Mouse (Mus musculus): ENCODE data around the gene Farp1. TPM values are rescaled to one million over a fixed set of nuclear protein-coding genes. Genes with fewer than 3 reads are reported as not detected.

The Farp1 gene
- polyA plus RNA-seq, 1 experiment from 2014 or later = 29.1 TPM

DNA sequence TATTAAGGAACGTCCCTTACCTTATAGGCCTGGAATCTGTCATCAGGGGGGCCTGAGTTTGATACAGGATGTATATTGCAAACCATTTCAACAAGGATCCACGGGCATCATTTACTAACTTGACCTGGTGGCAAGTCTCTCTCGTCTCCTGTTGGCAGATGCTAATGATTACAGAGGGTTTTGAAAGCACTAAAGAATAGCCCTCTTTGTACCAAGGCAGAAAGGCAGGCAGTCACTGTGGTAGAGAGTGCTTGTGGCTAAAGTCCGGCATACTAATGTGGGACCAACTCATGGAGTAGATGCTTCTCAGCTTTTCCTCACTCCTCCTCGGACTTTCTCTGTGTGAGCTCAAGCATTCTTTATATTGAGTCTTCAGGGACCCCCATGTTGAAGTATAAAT lies 115.0 kb downstream of the Farp1 start:
- Histone ChIP-seq H3K27me3 (no peaks in the 10 kb centered on the region), H3K4me2 (no peak overlapping the region), H3K4me1 (peaks cover 54% of the 10 kb centered on the region), H3K27ac (no peak overlapping the region), H3K9ac (no peak overlapping the region), H3K9me3 (no peaks in the 10 kb centered on the region), H3K36me3 (no peaks in the 10 kb centered on the region; the same call in 1 of the 2 replicates), H3K4me3 (no peak overlapping the region)
- ATAC-seq (ENCODE audit: insufficient number of reproducible peaks, low FRiP score, low TSS enrichment, low read depth) = no peak
- 70% methylated on average over 5 of the region's 5 CpGs for WGBS

DNA sequence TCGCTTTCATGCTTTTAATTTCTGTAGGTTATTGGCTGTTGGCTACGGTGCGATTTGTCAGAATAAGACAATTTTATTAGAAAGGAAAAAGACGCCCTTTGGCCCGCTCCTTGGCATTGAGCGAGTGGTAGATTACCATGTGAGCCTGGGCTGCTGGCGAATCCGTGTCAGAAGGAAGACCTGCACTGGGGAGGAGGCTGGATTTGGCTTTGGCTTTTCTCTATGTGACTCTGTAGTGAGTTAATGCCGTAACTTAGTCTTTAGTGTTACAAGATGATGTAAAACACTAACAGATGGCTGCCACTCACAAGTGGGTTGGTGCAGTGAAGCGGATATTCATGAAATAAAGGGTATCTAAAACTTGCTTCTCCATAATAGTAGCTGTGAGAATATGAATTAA lies 116.8 kb downstream of the Farp1 start:
- Histone ChIP-seq H3K9ac (no peak overlapping the region), H3K27ac (peak overlapping the region; percentile 60), H3K4me2 (no peak overlapping the region; the same call in 1 of the 2 replicates), H3K4me3 (no peak overlapping the region), H3K36me3 (no peaks in the 10 kb centered on the region; the same call in 1 of the 2 replicates), H3K4me1 (peaks cover 44% of the 10 kb centered on the region), H3K9me3 (no peaks in the 10 kb centered on the region), H3K27me3 (no peaks in the 10 kb centered on the region)
- WGBS = 54% methylated on average over 10 of the region's 10 CpGs
- ATAC-seq (ENCODE audit: insufficient number of reproducible peaks, low FRiP score, low TSS enrichment, low read depth) = no peak

DNA sequence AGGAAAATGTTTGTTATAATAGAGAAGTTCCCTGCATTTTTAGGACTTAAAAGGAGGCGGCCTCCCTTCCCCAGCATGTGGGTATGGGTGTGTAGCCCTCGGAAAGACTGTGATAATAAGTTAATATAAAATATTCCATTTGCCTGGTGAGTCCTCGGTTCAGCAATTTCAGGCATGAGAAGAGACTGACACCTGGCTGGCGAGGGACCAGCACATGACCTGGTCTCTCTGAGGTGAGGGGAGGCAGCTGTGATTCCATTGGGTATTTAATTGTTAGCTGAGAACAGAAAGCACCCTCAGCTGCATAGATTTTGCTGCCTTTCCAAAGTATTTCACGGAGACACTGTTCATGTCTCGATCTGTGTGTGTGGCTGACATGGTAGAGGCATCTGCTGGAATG lies 117.8 kb downstream of the Farp1 start:
- Histone ChIP-seq H3K4me3 (no peak overlapping the region), H3K9me3 (no peaks in the 10 kb centered on the region), H3K4me2 (no peak overlapping the region), H3K36me3 (no peaks in the 10 kb centered on the region; the same call in 1 of the 2 replicates), H3K27ac (no peak overlapping the region), H3K27me3 (no peaks in the 10 kb centered on the region), H3K9ac (no peak overlapping the region), H3K4me1 (peaks cover 43% of the 10 kb centered on the region)
- ATAC-seq (ENCODE audit: insufficient number of reproducible peaks, low FRiP score, low TSS enrichment, low read depth) = no peak
- 56% methylated on average over 6 of the region's 6 CpGs for WGBS

DNA sequence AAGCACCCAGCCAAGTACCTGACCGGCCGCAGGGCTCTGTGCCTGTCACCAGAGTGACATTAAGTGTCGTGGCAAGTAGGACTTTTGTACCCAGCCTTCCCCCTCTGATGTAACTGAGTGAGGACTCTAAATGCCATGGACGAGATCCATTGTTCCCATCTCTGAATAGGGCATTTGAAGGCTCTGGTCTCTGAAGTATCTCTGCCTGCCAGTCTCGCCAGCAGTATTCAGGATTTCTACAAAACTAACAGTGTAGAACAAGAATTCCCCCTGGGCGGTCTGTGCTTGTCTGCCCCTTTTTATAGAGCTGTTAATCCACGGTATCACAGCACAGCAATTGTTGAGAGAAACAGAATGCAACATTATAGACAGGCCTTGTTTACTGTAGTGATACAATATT lies 118.3 kb downstream of the Farp1 start:
- H3K4me1 ChIP-seq = peaks cover 39% of the 10 kb centered on the region
- no peak overlapping the region for H3K4me2 ChIP-seq
- H3K4me3 ChIP-seq = no peak overlapping the region
- 53% methylated on average over 7 of the region's 7 CpGs for WGBS
- no peaks in the 10 kb centered on the region; the same call in 1 of the 2 replicates for H3K36me3 ChIP-seq
- H3K27ac ChIP-seq = no peak overlapping the region
- no peak overlapping the region for H3K9ac ChIP-seq
- H3K27me3 ChIP-seq = no peaks in the 10 kb centered on the region
- no peaks in the 10 kb centered on the region for H3K9me3 ChIP-seq
- ATAC-seq (ENCODE audit: insufficient number of reproducible peaks, low FRiP score, low TSS enrichment, low read depth) = no peak

DNA sequence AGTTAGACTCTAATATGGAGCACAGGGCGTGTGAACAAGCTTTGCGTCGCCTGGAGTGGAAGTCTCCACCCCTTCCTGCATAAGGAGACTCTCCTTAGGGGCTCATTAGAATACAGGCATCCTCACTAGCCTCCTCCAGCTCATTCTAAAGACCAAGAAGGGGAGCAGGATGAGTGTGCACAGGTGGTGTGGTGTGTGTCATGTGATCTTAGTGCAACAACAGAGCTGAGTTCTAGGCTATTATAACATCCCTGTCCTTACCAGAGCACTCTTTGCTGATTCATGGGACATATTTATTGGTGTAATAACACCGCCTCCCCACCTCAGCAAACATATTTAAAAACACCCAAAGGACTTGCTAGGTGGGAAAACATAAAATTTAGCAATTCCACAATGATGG lies 120.2 kb downstream of the Farp1 start:
- Histone ChIP-seq H3K9ac (no peak overlapping the region), H3K27me3 (no peaks in the 10 kb centered on the region), H3K27ac (no peak overlapping the region), H3K4me3 (no peak overlapping the region), H3K9me3 (no peaks in the 10 kb centered on the region), H3K36me3 (no peaks in the 10 kb centered on the region), H3K4me2 (no peak overlapping the region), H3K4me1 (peaks cover 43% of the 10 kb centered on the region)
- 57% methylated on average over 4 of the region's 4 CpGs for WGBS
- no peak for ATAC-seq (ENCODE audit: insufficient number of reproducible peaks, low FRiP score, low TSS enrichment, low read depth)

DNA sequence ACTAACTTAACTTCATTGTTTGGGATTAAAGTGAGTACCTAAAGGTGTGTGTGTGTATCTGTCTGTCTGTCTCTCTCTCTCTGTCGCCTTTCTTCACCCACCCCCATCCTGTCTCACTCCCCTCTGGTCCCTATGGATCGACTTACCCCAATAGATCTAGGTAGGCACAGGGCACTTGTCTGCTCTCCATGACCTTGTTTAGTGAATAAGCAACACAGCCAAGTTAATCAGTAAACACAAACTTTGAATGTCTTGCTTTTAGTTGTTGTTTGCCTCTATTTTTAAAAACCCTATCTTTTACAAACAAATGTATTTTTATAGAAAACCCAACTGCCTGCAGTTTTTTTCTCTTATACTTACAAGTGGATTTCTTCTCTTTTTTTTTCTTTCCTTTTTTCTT lies 123.6 kb downstream of the Farp1 start:
- WGBS = 82% methylated on average over 2 of the region's 2 CpGs

DNA sequence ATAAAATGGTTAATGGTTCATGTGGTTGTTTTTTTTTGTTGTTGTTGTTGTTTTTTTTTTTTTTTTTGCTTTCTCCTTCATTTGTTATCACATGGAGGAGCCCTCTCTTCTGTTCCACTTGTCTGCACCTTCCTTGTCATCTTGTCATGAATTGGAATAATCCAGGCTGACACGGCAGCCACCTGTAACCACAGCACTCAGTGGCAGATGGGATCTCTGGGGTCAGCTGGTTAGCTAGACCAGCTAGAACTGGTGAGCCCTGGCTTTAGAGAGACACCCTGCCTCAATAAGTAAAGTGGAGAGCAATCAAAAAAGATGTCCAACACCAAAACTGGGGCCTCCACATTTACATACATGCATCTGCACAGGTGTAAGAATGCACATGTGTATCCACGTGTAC lies 127.8 kb downstream of the Farp1 start:
- no peak overlapping the region for H3K4me2 ChIP-seq
- no peak for ATAC-seq (ENCODE audit: insufficient number of reproducible peaks, low FRiP score, low TSS enrichment, low read depth)

More for the DNA sequence above, 123.6 kb downstream of the Farp1 start:
- Histone ChIP-seq H3K4me3 (no peak overlapping the region), H3K9ac (no peak overlapping the region), H3K4me2 (no peak overlapping the region), H3K27ac (no peak overlapping the region), H3K9me3 (no peaks in the 10 kb centered on the region), H3K36me3 (no peaks in the 10 kb centered on the region), H3K27me3 (no peaks in the 10 kb centered on the region), H3K4me1 (peaks cover 14% of the 10 kb centered on the region)
- ATAC-seq (ENCODE audit: insufficient number of reproducible peaks, low FRiP score, low TSS enrichment, low read depth) = no peak

DNA sequence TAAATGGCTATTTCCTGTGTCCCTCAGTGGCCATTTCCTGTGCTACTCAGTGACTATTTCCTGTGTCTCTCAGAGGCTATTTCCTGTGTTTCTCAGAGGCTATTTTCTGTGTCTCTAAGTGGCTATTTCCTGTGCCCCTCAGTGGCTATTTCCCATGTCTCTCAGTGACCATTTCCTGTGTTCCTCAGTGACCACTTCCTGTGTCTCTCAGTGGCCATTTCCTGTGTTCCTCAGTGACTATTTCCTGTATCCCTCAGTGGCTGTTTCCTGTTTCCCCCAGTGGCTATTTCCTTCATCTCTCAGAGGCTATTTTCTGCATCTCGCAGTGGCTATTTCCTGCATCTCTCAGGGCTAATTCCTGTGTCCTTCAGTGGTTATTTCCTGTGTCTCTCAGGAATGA lies 129.9 kb downstream of the Farp1 start:
- H3K9me3 ChIP-seq = no peaks in the 10 kb centered on the region
- no peak overlapping the region for H3K4me3 ChIP-seq
- 90% methylated on average over 1 of the region's 1 CpGs for WGBS
- H3K27me3 ChIP-seq = no peaks in the 10 kb centered on the region
- H3K9ac ChIP-seq = no peak overlapping the region
- peaks cover 7% of the 10 kb centered on the region for H3K4me1 ChIP-seq
- ATAC-seq (ENCODE audit: insufficient number of reproducible peaks, low FRiP score, low TSS enrichment, low read depth) = no peak
- H3K4me2 ChIP-seq = no peak overlapping the region
- no peaks in the 10 kb centered on the region; the same call in 1 of the 2 replicates for H3K36me3 ChIP-seq
- H3K27ac ChIP-seq = peak overlapping the region; percentile 18

More for the DNA sequence above, 127.8 kb downstream of the Farp1 start:
- H3K27ac ChIP-seq = no peak overlapping the region
- no peaks in the 10 kb centered on the region for H3K9me3 ChIP-seq
- no peak overlapping the region for H3K9ac ChIP-seq
- WGBS = 97% methylated on average over 2 of the region's 2 CpGs
- H3K4me3 ChIP-seq = no peak overlapping the region
- H3K36me3 ChIP-seq = no peaks in the 10 kb centered on the region; the same call in 1 of the 2 replicates
- peaks cover 7% of the 10 kb centered on the region; the same call in 1 of the 2 replicates for H3K4me1 ChIP-seq
- no peaks in the 10 kb centered on the region for H3K27me3 ChIP-seq

DNA sequence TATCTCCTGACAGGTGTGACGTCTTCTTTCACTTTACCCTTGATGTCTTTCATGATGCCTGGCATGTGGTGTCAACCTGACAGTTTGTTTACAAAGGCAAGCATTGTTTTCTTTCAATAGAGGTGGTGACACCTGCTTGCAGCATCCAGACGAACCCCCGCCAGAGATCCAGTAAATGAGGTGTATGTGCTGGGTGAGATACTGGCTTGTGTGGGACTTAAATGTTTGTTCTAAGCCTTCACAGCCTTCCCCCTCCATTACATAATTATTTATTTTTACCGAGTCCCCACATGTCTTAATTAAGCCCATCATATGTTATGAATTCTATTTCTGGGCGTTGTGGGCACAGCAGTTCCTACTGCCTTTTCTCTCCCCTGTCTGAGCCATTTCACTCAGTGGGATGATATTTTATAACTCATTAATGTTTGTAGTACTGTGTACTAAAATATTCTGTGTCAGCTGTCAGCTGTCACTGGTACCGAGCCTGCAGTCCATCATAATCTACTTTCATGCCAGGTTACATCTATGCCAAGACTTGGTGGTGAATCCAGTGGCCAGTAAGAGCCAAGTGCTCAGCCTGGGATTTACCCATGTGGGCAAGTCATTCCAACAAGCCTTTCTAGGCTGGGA lies 130.5 kb downstream of the Farp1 start:
- no peak for ATAC-seq (ENCODE audit: insufficient number of reproducible peaks, low FRiP score, low TSS enrichment, low read depth)
- H3K27me3 ChIP-seq = no peaks in the 10 kb centered on the region
- peaks cover 11% of the 10 kb centered on the region for H3K4me1 ChIP-seq
- no peaks in the 10 kb centered on the region; the same call in 1 of the 2 replicates for H3K36me3 ChIP-seq
- no peak overlapping the region for H3K4me3 ChIP-seq
- no peak overlapping the region for H3K4me2 ChIP-seq
- no peak overlapping the region for H3K9ac ChIP-seq
- H3K9me3 ChIP-seq = no peaks in the 10 kb centered on the region
- 0 out of 2 replicates have a peak overlapping the region, but pooled peaks have one; percentile 18 for H3K27ac ChIP-seq
- 63% methylated on average over 6 of the region's 6 CpGs for WGBS

DNA sequence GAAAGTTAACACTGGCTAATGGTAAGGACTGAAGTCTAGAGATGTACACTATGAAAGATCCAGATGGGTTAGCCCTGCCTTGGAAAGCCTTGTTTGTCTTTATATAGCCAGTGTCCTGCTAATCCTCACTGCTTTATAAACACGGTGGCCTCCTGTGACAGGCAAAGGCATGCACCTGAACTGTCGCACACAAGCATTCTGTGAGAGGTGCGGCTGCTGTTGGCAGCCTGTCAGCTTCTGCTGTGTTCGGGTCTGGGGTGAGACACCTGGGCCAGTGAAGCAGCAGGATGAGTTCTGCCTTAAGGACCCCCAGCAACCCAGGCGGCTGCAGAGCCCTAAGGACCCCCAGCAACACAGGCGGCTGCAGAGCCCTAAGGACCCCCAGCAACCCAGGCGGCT lies 131.0 kb downstream of the Farp1 start:
- H3K9me3 ChIP-seq = no peaks in the 10 kb centered on the region
- H3K27me3 ChIP-seq = no peaks in the 10 kb centered on the region
- no peak overlapping the region for H3K27ac ChIP-seq
- H3K4me1 ChIP-seq = peaks cover 15% of the 10 kb centered on the region
- H3K4me2 ChIP-seq = no peak overlapping the region
- 62% methylated on average over 7 of the region's 7 CpGs for WGBS
- H3K4me3 ChIP-seq = no peak overlapping the region
- no peak overlapping the region for H3K9ac ChIP-seq
- ATAC-seq (ENCODE audit: insufficient number of reproducible peaks, low FRiP score, low TSS enrichment, low read depth) = no peak
- H3K36me3 ChIP-seq = no peaks in the 10 kb centered on the region; the same call in 1 of the 2 replicates

DNA sequence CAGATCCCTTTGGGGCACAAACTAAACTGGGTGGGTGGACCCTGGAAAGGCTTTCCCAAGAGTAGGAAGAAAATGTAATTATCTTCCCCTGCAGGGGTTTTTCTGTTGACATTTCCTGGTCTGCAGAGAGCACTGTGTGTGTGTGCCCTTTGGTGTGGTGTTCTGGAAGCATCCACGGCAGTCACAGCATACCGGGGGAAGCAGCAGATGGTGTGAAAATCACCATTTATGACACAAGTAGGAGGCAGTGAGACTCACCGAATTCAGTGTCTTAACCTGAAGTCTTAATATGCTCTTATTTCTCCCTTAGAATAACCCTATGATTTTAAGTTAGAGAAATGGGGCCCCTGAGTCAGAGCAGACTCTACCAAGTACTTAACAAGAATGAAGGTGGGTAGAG lies 133.7 kb downstream of the Farp1 start:
- H3K4me1 ChIP-seq = peaks cover 40% of the 10 kb centered on the region

DNA sequence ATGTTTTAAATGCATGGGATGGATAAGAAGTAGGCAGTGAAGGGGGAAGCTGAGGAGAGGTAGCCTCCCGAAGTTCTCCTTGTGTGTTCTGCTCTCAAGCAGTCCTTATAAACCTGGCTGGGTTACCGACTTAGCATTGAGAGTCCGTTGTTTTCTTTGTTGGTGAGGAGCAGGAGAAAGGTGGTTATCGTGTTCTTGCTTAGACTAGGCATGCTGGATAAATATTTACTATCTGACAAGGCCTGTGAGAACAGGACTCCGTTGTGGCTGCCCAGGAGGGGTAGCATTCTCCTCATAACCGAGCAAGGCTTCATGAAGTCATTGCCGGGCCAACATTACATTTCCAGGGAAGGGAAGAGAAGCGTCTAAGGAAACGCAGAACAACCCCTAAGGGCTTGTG lies 135.3 kb downstream of the Farp1 start:
- no peak overlapping the region for H3K4me3 ChIP-seq
- H3K36me3 ChIP-seq = no peaks in the 10 kb centered on the region; the same call in none of the 2 replicates
- peaks cover 52% of the 10 kb centered on the region for H3K4me1 ChIP-seq
- H3K9me3 ChIP-seq = no peaks in the 10 kb centered on the region
- 42% methylated on average over 9 of the region's 9 CpGs for WGBS
- no peak overlapping the region for H3K4me2 ChIP-seq
- peak overlapping the region; percentile 33; the same call in 1 of the 2 replicates for H3K27ac ChIP-seq
- H3K27me3 ChIP-seq = no peaks in the 10 kb centered on the region
- no peak overlapping the region for H3K9ac ChIP-seq
- ATAC-seq (ENCODE audit: insufficient number of reproducible peaks, low FRiP score, low TSS enrichment, low read depth) = no peak

More for the DNA sequence above, 133.7 kb downstream of the Farp1 start:
- no peaks in the 10 kb centered on the region for H3K27me3 ChIP-seq
- no peak overlapping the region for H3K27ac ChIP-seq
- no peaks in the 10 kb centered on the region; the same call in none of the 2 replicates for H3K36me3 ChIP-seq
- no peak overlapping the region for H3K4me3 ChIP-seq
- WGBS = 66% methylated on average over 3 of the region's 3 CpGs
- no peaks in the 10 kb centered on the region for H3K9me3 ChIP-seq
- no peak overlapping the region for H3K9ac ChIP-seq
- H3K4me2 ChIP-seq = no peak overlapping the region
- ATAC-seq (ENCODE audit: insufficient number of reproducible peaks, low FRiP score, low TSS enrichment, low read depth) = no peak
